Mouse (Mus musculus) embryonic facial prominence, embryonic 11.5 days (tissue): ENCODE measurements at regions not wholly inside any gene's neighbourhood (a gene's known extent, or its start where the extent isn't known, plus 50 kb on each side); places are given as distances from the start of the nearest gene placed in this dataset.
"Not testable (repeated sequence)": the region's sequence is repeated elsewhere in the genome, so short reads cannot be mapped to it uniquely, and the experiment has no call there.

Experiments used
- ATAC-seq: fragments of 200-750 bp; cut with Nextera tagmentation; replicated peaks from 2 replicates; pipeline ENCODE4 v1.8.0; 2017; ENCODE audit warnings: low read depth; ENCODE audit not compliant: insufficient number of reproducible peaks, low FRiP score, low TSS enrichment
- DNase-seq: peaks from one replicate; pipeline ENCODE4 v3.0.0-alpha.2; 2015; ENCODE audit warnings: low spot score
- H3K27ac ChIP-seq: fragments of 300-500 bp; sonication (generic); replicated peaks from 2 replicates; pipeline ENCODE4 v1.5.1; 2014; ENCODE audit warnings: mild to moderate bottlenecking, low read depth, low read length, control low read depth
- H3K27me3 ChIP-seq: fragments of 300-500 bp; sonication (generic); 2 replicates; pipeline ENCODE4 v1.6.1; 2014; ENCODE audit warnings: mild to moderate bottlenecking, low read length, moderate library complexity, mixed read lengths; ENCODE audit not compliant: control insufficient read depth, insufficient read depth
- H3K36me3 ChIP-seq: fragments of 300-500 bp; sonication (generic); replicated peaks from 2 replicates; pipeline ENCODE4 v1.6.1; 2014; ENCODE audit warnings: low read depth, mild to moderate bottlenecking, low read length, moderate library complexity, mixed read lengths; ENCODE audit not compliant: control insufficient read depth, insufficient read depth
- H3K4me1 ChIP-seq: fragments of 300-500 bp; sonication (generic); 2 replicates; pipeline ENCODE4 v1.6.1; 2014; ENCODE audit warnings: low read length, mixed read lengths; ENCODE audit not compliant: control insufficient read depth, insufficient read depth
- H3K4me2 ChIP-seq: fragments of 300-500 bp; sonication (generic); 2 replicates; pipeline ENCODE4 v1.6.1; 2014; ENCODE audit warnings: low read depth, mild to moderate bottlenecking, control low read depth, low read length, moderate library complexity
- H3K4me3 ChIP-seq: fragments of 300-500 bp; sonication (generic); 2 replicates; pipeline ENCODE4 v1.5.1; 2014; ENCODE audit warnings: low read depth, low read length, control low read depth
- H3K9ac ChIP-seq: fragments of 300-500 bp; sonication (generic); replicated peaks from 2 replicates; pipeline ENCODE4 v1.6.1; 2014; ENCODE audit warnings: mild to moderate bottlenecking, control low read depth, low read length
- H3K9me3 ChIP-seq: fragments of 300-500 bp; sonication (generic); replicated peaks from 2 replicates; pipeline ENCODE4 v1.6.1; 2016; ENCODE audit warnings: mild to moderate bottlenecking, low read length, inconsistent platforms, mixed read lengths; ENCODE audit not compliant: control insufficient read depth
- WGBS: fragments of 180-500 bp; shearing (Covaris S2); extraction: QIAGEN DNeasy Blood & Tissue Kit; methylation state at CpG from one replicate; pipeline ENCODE4 v1.1.7; 2014; 5-methylcytosine and 5-hydroxymethylcytosine counted together

DNA sequence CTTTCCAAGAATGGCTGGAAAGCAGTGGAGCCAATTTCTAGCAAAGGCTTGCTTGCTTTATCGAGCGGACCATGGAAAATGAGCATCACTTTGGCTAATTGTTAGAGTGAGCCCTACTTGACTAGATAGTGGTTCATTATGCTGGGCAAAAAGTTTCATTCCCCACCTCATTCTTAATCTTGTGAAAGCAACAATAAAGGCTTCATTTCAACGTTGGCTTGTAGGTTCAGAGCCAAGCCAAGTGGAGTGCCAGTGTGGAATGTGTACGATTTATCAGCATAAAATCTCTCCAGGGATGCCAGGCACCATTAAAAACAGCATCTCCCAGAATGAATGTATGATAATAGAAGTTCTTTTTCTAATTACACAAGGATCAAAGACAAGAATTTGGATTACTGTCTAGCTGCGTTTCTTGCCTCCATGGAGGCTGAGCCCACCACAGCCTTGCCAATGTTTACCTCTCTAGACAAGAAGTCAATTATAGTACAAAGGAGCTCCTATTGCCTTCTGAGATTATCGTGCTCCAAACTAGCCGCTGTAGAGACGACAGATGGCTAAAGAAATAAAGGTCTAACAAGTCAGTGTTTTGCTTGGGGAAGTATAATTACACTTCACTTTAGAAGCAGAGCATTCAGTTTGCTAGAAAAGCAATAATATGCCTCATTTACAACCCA is 404.9 kb upstream of the Npsr1 start:
- Histone ChIP-seq H3K27ac (no peak overlapping the region), H3K4me2 (no peak overlapping the region), H3K9me3 (no peaks in the 10 kb centered on the region), H3K36me3 (no peaks in the 10 kb centered on the region), H3K4me1 (no peaks in the 10 kb centered on the region), H3K9ac (no peak overlapping the region), H3K4me3 (no peak overlapping the region), H3K27me3 (no peaks in the 10 kb centered on the region)
- ATAC-seq (no peak), DNase-seq (no peak)
- WGBS = 57% methylated on average over 8 of the region's 8 CpGs

DNA sequence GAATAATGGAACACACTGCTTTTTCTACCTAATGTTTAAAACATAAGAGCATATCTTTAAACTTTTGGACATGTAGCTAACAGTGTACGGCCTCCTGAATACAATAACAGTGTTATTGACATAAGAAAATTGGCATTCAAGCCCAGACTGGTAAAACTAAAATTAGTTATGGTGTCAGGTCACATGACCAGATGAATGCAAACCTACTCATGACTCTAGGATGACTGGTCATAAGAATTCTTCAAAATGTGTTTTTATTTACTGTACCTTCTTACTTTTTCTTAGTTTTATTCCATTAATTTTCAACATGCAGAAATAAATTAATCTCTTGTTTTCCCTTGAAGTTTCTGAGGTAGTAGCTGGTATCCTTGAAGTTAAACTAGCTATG is 404.4 kb upstream of the Npsr1 start:
- no peak overlapping the region for H3K4me3 ChIP-seq
- H3K27me3 ChIP-seq = no peaks in the 10 kb centered on the region
- DNase-seq (no peak), ATAC-seq (no peak)
- H3K36me3 ChIP-seq = no peaks in the 10 kb centered on the region
- H3K27ac ChIP-seq = no peak overlapping the region
- no peaks in the 10 kb centered on the region for H3K9me3 ChIP-seq
- no peak overlapping the region for H3K9ac ChIP-seq
- no peaks in the 10 kb centered on the region for H3K4me1 ChIP-seq
- no peak overlapping the region for H3K4me2 ChIP-seq
- WGBS = 58% methylated on average over 1 of the region's 1 CpGs

- Histone ChIP-seq H3K9me3 (no peaks in the 10 kb centered on the region), H3K4me2 (no peak overlapping the region), H3K36me3 (no peaks in the 10 kb centered on the region), H3K27me3 (no peaks in the 10 kb centered on the region), H3K27ac (no peak overlapping the region), H3K4me1 (no peaks in the 10 kb centered on the region), H3K9ac (no peak overlapping the region), H3K4me3 (no peak overlapping the region)
- ATAC-seq = no peak
- WGBS = 75% methylated on average over 2 of the region's 2 CpGs
- DNase-seq = no peak
Observed at GRCm38 (mm10) chr9:23694481-23694880, 403.3 kb upstream of the Npsr1 start.

- H3K36me3 ChIP-seq = no peaks in the 10 kb centered on the region
- H3K4me2 ChIP-seq = no peak overlapping the region
- ATAC-seq (no peak), DNase-seq (no peak)
- no peaks in the 10 kb centered on the region for H3K9me3 ChIP-seq
- WGBS = 82% methylated on average over 1 of the region's 1 CpGs
- no peak overlapping the region for H3K27ac ChIP-seq
- no peak overlapping the region for H3K9ac ChIP-seq
- H3K4me3 ChIP-seq = no peak overlapping the region
- no peaks in the 10 kb centered on the region for H3K27me3 ChIP-seq
- H3K4me1 ChIP-seq = no peaks in the 10 kb centered on the region
Observed at GRCm38 (mm10) chr9:23700567-23700966, 397.2 kb upstream of the Npsr1 start.

DNA sequence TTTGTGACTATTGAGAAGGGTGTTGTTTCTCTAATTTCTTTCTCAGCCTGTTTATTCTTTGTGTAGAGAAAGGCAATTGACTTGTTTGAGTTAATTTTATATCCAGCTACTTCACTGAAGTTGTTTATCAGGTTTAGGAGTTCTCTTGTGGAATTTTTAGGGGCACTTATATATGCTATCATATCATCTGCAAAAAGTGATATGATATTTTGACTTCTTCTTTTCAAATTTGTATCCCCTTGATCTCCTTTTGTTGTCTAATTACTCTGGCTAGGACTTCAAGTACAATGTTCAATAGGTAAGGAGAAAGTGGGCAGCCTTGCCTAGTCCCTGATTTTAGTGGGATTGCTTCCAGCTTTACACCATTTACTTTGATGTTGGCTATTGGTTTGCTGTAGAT is 380.2 kb upstream of the Npsr1 start:
- not testable (repeated sequence) for H3K4me1 ChIP-seq, H3K27me3 ChIP-seq, H3K4me2 ChIP-seq, H3K36me3 ChIP-seq, H3K4me3 ChIP-seq, H3K27ac ChIP-seq, H3K9ac ChIP-seq, ATAC-seq, H3K9me3 ChIP-seq
- peak; percentile 55 for DNase-seq

DNA sequence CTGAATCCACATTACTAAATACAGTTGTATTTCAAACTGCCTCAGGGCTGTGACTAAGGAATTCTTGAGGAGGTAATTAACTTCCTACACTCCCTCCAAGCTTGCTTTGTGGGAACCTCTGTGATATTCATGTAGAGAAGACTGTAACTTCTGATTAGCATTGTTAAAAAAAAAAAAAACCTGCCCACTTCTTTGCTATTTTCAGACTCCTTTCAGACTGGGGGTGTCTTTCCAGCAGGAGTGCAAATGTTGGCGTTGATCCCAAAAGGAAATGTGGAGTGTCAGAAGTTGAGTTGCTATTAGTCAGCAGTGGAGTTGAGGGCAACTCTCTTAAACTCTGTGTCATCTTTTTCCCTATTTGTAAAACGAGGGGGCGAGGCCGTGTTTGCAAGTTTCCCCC is 369.0 kb upstream of the Npsr1 start:
- H3K9ac ChIP-seq = no peak overlapping the region
- H3K9me3 ChIP-seq = no peaks in the 10 kb centered on the region
- H3K36me3 ChIP-seq = no peaks in the 10 kb centered on the region
- DNase-seq (no peak), ATAC-seq (no peak)
- no peak overlapping the region for H3K4me2 ChIP-seq
- no peak overlapping the region for H3K4me3 ChIP-seq
- 80% methylated on average over 4 of the region's 4 CpGs for WGBS
- H3K4me1 ChIP-seq = no peaks in the 10 kb centered on the region
- H3K27ac ChIP-seq = no peak overlapping the region
- no peaks in the 10 kb centered on the region for H3K27me3 ChIP-seq

DNA sequence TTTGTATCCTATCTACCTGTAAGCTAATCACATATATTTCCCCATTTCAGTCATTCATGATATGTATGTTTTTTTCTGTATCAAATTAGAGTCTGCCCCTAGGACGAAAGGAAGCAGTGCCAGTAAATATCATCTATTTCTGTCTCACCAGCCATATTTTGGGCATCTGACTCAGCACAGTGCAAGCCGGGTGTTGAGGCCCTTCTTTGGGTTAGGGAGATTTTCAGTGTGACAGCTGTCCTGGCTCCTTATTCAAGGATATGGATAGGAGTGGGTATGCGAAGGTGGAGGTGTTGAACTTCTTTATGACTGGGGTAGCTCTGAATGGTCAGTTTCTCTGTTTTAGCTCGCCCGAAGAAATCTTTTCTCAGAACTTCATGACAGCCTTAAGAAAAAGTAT is 345.3 kb upstream of the Npsr1 start:
- Histone ChIP-seq H3K9me3 (no peaks in the 10 kb centered on the region), H3K27ac (no peak overlapping the region), H3K4me1 (no peaks in the 10 kb centered on the region), H3K4me3 (no peak overlapping the region), H3K27me3 (no peaks in the 10 kb centered on the region), H3K9ac (no peak overlapping the region), H3K4me2 (no peak overlapping the region), H3K36me3 (no peaks in the 10 kb centered on the region)
- 88% methylated on average over 5 of the region's 5 CpGs for WGBS
- ATAC-seq = no peak
- DNase-seq = no peak

DNA sequence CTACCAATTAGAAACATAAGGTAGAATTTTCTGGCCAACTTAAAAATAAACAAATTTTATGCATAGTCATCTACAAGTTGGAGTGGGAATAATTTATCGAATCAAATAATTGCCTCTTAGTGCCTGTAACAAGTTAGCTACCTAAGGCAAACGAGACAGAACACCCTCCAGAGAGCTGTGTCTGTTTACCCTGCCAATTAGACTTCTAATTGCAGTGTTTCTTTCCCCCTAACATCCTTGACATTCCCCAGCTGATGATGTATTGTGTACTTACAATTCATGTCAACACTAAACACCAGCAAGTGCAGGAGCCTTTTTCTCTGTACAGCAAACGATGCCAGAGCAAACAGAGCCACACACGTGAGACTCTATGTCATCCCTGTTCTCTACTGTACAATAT is 311.1 kb upstream of the Npsr1 start:
- Histone ChIP-seq H3K4me1 (no peaks in the 10 kb centered on the region), H3K4me2 (no peak overlapping the region), H3K36me3 (no peaks in the 10 kb centered on the region), H3K9ac (no peak overlapping the region), H3K9me3 (no peaks in the 10 kb centered on the region), H3K27ac (no peak overlapping the region), H3K4me3 (no peak overlapping the region), H3K27me3 (no peaks in the 10 kb centered on the region)
- DNase-seq (no peak), ATAC-seq (no peak)
- WGBS = 45% methylated on average over 4 of the region's 4 CpGs
